Mouse (Mus musculus) kidney, adult 2 months (tissue): ENCODE measurements around the gene Faf1.

Experiments
- CTCF ChIP-seq: fragments of 200-500 bp; conservative IDR thresholded peaks from 2 replicates; pipeline ENCODE4 v1.5.1; 2011; ENCODE audit warnings: low read depth, mild to moderate bottlenecking, control low read depth, low read length, moderate library complexity, mixed read lengths; ENCODE audit not compliant: insufficient read depth, insufficient read length
- POLR2A ChIP-seq: fragments of 200-500 bp; IDR thresholded peaks from one replicate; pipeline ENCODE4 v1.6.1; 2011; ENCODE audit warnings: low read depth, low read length, control low read depth

DNA sequence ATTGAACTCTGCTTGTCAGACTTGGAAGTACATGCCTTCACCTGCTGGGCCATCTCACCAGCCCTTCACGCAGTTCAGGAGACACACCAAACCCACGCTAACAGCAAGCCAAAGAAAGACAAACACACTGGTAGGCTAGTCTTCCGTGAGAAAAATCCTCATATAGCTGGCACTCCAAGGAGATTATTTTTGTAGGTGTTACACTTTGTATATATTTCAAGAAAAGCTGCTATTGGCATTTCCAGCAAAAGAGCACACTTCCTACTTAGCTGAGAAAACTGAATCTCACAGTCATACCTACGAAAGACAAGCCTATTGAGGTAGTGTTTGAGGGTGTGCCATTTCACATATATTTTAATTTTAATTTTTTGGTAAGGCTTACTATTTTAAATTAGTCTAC, 45.4 kb upstream of the Faf1 start:
- no peak for TF ChIP-seq CTCF
- TF ChIP-seq POLR2A = no peak
